Mouse (Mus musculus): ENCODE results near the gene Arhgap30. TPM values are rescaled to one million over a fixed set of nuclear protein-coding genes. Genes with fewer than 3 reads are reported as not detected.

Gene Arhgap30
- polyA plus RNA-seq, 1 experiment from 2014 or later: 1.1 TPM

- H3K4me3 ChIP-seq: peak within 1 kb of the TSS; percentile 43
- H3K36me3 ChIP-seq: no peaks in the 10 kb centered on the region
- H3K27me3 ChIP-seq: peaks cover 32% of the 10 kb centered on the region
- peak within 1 kb of the TSS; percentile 45 for H3K9ac ChIP-seq
- under 1% methylated on average over 46 of the region's 46 CpGs for WGBS
- H3K4me2 ChIP-seq (replicated peaks): peak within 1 kb of the TSS; percentile 60
- 0 out of 2 replicates have a peak, but pooled peaks cover 3% of the 10 kb centered on the region for H3K4me1 ChIP-seq
- H3K9me3 ChIP-seq: no peaks in the 10 kb centered on the region
- no peak within 1 kb of the TSS for H3K27ac ChIP-seq
- peak; percentile 33; the same call in 1 of the 2 replicates for ATAC-seq (ENCODE audit: insufficient number of reproducible peaks, insufficient read depth, low FRiP score, low TSS enrichment)
These were observed 48.7 kb downstream of the Arhgap30 start, which contains the start of gene F11r for GRCm38 (mm10) chr1:171437264-171438013. Gene F11r, plus strand, starts transcription at chr1:171437535.

- Histone ChIP-seq H3K4me1 (0 out of 2 replicates have a peak, but pooled peaks cover 3% of the 10 kb centered on the region), H3K9ac (peak overlapping the region; percentile 45; the same call in 1 of the 2 replicates), H3K27me3 (peaks cover 32% of the 10 kb centered on the region), H3K4me3 (peak overlapping the region; percentile 43), H3K27ac (no peak overlapping the region), H3K4me2 (replicated peaks) (peak overlapping the region; percentile 60), H3K36me3 (no peaks in the 10 kb centered on the region), H3K9me3 (no peaks in the 10 kb centered on the region)
- WGBS: 6% methylated on average over 18 of the region's 18 CpGs
- no peak for ATAC-seq (ENCODE audit: insufficient number of reproducible peaks, insufficient read depth, low FRiP score, low TSS enrichment)
These were observed 49.4 kb downstream of the Arhgap30 start for GRCm38 (mm10) chr1:171438014-171438670.

GRCm38 (mm10) chr1:171439072-171439471 lies 50.3 kb downstream of the Arhgap30 start:
- 0 out of 2 replicates have a peak, but pooled peaks cover 4% of the 10 kb centered on the region for H3K9me3 ChIP-seq
- no peak overlapping the region for H3K27ac ChIP-seq
- H3K27me3 ChIP-seq: peaks cover 32% of the 10 kb centered on the region
- 0 out of 2 replicates have a peak, but pooled peaks cover 3% of the 10 kb centered on the region for H3K4me1 ChIP-seq
- H3K9ac ChIP-seq: no peak overlapping the region
- 27% methylated on average over 8 of the region's 8 CpGs for WGBS
- H3K4me3 ChIP-seq: peak overlapping the region; percentile 43
- ATAC-seq (ENCODE audit: insufficient number of reproducible peaks, insufficient read depth, low FRiP score, low TSS enrichment): no peak
- H3K36me3 ChIP-seq: no peaks in the 10 kb centered on the region
- H3K4me2 ChIP-seq (replicated peaks): peak overlapping the region; percentile 60

- H3K27ac ChIP-seq: 0 out of 2 replicates have a peak overlapping the region, but pooled peaks have one; percentile 36
- ATAC-seq (ENCODE audit: insufficient number of reproducible peaks, insufficient read depth, low FRiP score, low TSS enrichment): no peak
- H3K4me2 ChIP-seq (replicated peaks): 0 out of 2 replicates have a peak overlapping the region, but pooled peaks have one; percentile 60
These were observed 51.4 kb downstream of the Arhgap30 start for GRCm38 (mm10) chr1:171440025-171440725.

GRCm38 (mm10) chr1:171441466-171442412 lies 53.0 kb downstream of the Arhgap30 start:
- Histone ChIP-seq H3K4me1 (0 out of 2 replicates have a peak, but pooled peaks cover 3% of the 10 kb centered on the region), H3K27me3 (peaks cover 26% of the 10 kb centered on the region), H3K27ac (no peak overlapping the region), H3K9ac (no peak overlapping the region), H3K9me3 (0 out of 2 replicates have a peak, but pooled peaks cover 6% of the 10 kb centered on the region), H3K36me3 (no peaks in the 10 kb centered on the region), H3K4me2 (replicated peaks) (no peak overlapping the region), H3K4me3 (no peak overlapping the region)
- ATAC-seq (ENCODE audit: insufficient number of reproducible peaks, insufficient read depth, low FRiP score, low TSS enrichment): no peak
- 49% methylated on average over 7 of the region's 7 CpGs for WGBS

More at GRCm38 (mm10) chr1:171440025-171440725, 51.4 kb downstream of the Arhgap30 start:
- H3K27me3 ChIP-seq: peaks cover 32% of the 10 kb centered on the region
- H3K9me3 ChIP-seq: 0 out of 2 replicates have a peak, but pooled peaks cover 6% of the 10 kb centered on the region
- no peak overlapping the region for H3K9ac ChIP-seq
- no peaks in the 10 kb centered on the region for H3K36me3 ChIP-seq
- no peak overlapping the region for H3K4me3 ChIP-seq
- 41% methylated on average over 9 of the region's 9 CpGs for WGBS
- H3K4me1 ChIP-seq: 0 out of 2 replicates have a peak, but pooled peaks cover 3% of the 10 kb centered on the region

GRCm38 (mm10) chr1:171442413-171442760 lies 53.6 kb downstream of the Arhgap30 start:
- 0 out of 2 replicates have a peak, but pooled peaks cover 5% of the 10 kb centered on the region for H3K4me1 ChIP-seq
- H3K27me3 ChIP-seq: peaks cover 20% of the 10 kb centered on the region
- H3K36me3 ChIP-seq: no peaks in the 10 kb centered on the region
- H3K27ac ChIP-seq: no peak overlapping the region
- 0 out of 2 replicates have a peak, but pooled peaks cover 6% of the 10 kb centered on the region for H3K9me3 ChIP-seq
- no peak overlapping the region for H3K4me3 ChIP-seq
- H3K9ac ChIP-seq: no peak overlapping the region
- 62% methylated on average over 8 of the region's 8 CpGs for WGBS
- no peak overlapping the region for H3K4me2 ChIP-seq (replicated peaks)
- ATAC-seq (ENCODE audit: insufficient number of reproducible peaks, insufficient read depth, low FRiP score, low TSS enrichment): no peak

GRCm38 (mm10) chr1:171445050-171445449 lies 56.3 kb downstream of the Arhgap30 start:
- no peak overlapping the region for H3K4me2 ChIP-seq (replicated peaks)
- no peak overlapping the region for H3K4me3 ChIP-seq
- 0 out of 2 replicates have a peak, but pooled peaks cover 6% of the 10 kb centered on the region for H3K9me3 ChIP-seq
- peaks cover 4% of the 10 kb centered on the region for H3K27me3 ChIP-seq
- H3K4me1 ChIP-seq: 0 out of 2 replicates have a peak, but pooled peaks cover 2% of the 10 kb centered on the region
- no peaks in the 10 kb centered on the region for H3K36me3 ChIP-seq
- ATAC-seq (ENCODE audit: insufficient number of reproducible peaks, insufficient read depth, low FRiP score, low TSS enrichment): no peak
- WGBS: 86% methylated on average over 5 of the region's 5 CpGs
- no peak overlapping the region for H3K9ac ChIP-seq
- H3K27ac ChIP-seq: no peak overlapping the region

GRCm38 (mm10) chr1:171446854-171447253 lies 58.1 kb downstream of the Arhgap30 start:
- Histone ChIP-seq H3K27ac (no peak overlapping the region), H3K9me3 (0 out of 2 replicates have a peak, but pooled peaks cover 6% of the 10 kb centered on the region), H3K4me2 (replicated peaks) (no peak overlapping the region), H3K27me3 (no peaks in the 10 kb centered on the region), H3K4me3 (no peak overlapping the region), H3K36me3 (no peaks in the 10 kb centered on the region), H3K9ac (no peak overlapping the region), H3K4me1 (0 out of 2 replicates have a peak, but pooled peaks cover 2% of the 10 kb centered on the region)
- 62% methylated on average over 7 of the region's 7 CpGs for WGBS
- no peak for ATAC-seq (ENCODE audit: insufficient number of reproducible peaks, insufficient read depth, low FRiP score, low TSS enrichment)

GRCm38 (mm10) chr1:171447692-171448091 lies 58.9 kb downstream of the Arhgap30 start:
- WGBS: 53% methylated on average over 10 of the region's 10 CpGs
- no peak for ATAC-seq (ENCODE audit: insufficient number of reproducible peaks, insufficient read depth, low FRiP score, low TSS enrichment)

GRCm38 (mm10) chr1:171450062-171450461 lies 61.3 kb downstream of the Arhgap30 start:
- Histone ChIP-seq H3K9me3 (no peaks in the 10 kb centered on the region), H3K27me3 (no peaks in the 10 kb centered on the region), H3K4me3 (no peak overlapping the region), H3K27ac (no peak overlapping the region), H3K4me1 (0 out of 2 replicates have a peak, but pooled peaks cover 2% of the 10 kb centered on the region), H3K4me2 (replicated peaks) (no peak overlapping the region), H3K36me3 (no peaks in the 10 kb centered on the region), H3K9ac (no peak overlapping the region)
- no peak for ATAC-seq (ENCODE audit: insufficient number of reproducible peaks, insufficient read depth, low FRiP score, low TSS enrichment)
- 79% methylated on average over 11 of the region's 11 CpGs for WGBS

More at GRCm38 (mm10) chr1:171447692-171448091, 58.9 kb downstream of the Arhgap30 start:
- Histone ChIP-seq H3K4me3 (no peak overlapping the region), H3K9me3 (0 out of 2 replicates have a peak, but pooled peaks cover 6% of the 10 kb centered on the region), H3K27ac (no peak overlapping the region), H3K4me2 (replicated peaks) (no peak overlapping the region), H3K4me1 (0 out of 2 replicates have a peak, but pooled peaks cover 2% of the 10 kb centered on the region), H3K36me3 (no peaks in the 10 kb centered on the region), H3K27me3 (no peaks in the 10 kb centered on the region), H3K9ac (no peak overlapping the region)

Measured in embryonic facial prominence, embryonic 12.5 days (tissue).